ENCODE assay signal across 13 mouse cellular contexts in genomic region chr2:91656774-91657173, GRCm38 (mm10). TPM values are rescaled to one million over a fixed set of nuclear protein-coding genes. Genes with fewer than 3 reads are reported as not detected.
DNase-seq lines count a peak whose midpoint lies in the region; ATAC-seq and TF ChIP-seq lines count a peak whose summit lies in the region.
"Had no signal": no experiment of that assay in that cellular context is flagged by ENCODE, and none has a peak within 500 bp of the region (broad histone marks: within the 10 kb centered on the region; RNA-seq: fewer than 3 reads in every experiment).

No protein-coding gene starts in this region.

- TF ChIP-seq POLR2A in ES-Bruce4 (IDR thresholded peaks at IDR 0.05; ENCODE audit: insufficient read depth, low read length) = no peak

- peaks cover 81% of the 10 kb centered on the region for H3K36me3 ChIP-seq in heart, embryonic 13.5 days
- H3K36me3 ChIP-seq in heart, embryonic 11.5 days (ENCODE audit: control insufficient read depth, insufficient read depth, low read length) = peaks cover 26% of the 10 kb centered on the region
- H3K36me3 ChIP-seq in ES-Bruce4 (ENCODE audit: control insufficient read depth, insufficient read depth, low read length, poor library complexity, severe bottlenecking) = no peaks in the 10 kb centered on the region
- H3K36me3 ChIP-seq in intestine, embryonic 16.5 days (ENCODE audit: control insufficient read depth, insufficient read depth, low read length) = peaks cover 28% of the 10 kb centered on the region
- peaks cover 31% of the 10 kb centered on the region for H3K36me3 ChIP-seq in lung, embryonic 16.5 days (ENCODE audit: control insufficient read depth, insufficient read depth, low read length)

- no peaks in the 10 kb centered on the region for H3K9me3 ChIP-seq in heart, embryonic 13.5 days
- no peaks in the 10 kb centered on the region for H3K9me3 ChIP-seq in heart, embryonic 11.5 days (replicated peaks; ENCODE audit: control insufficient read depth, low read length)
- H3K9me3 ChIP-seq in ES-Bruce4 (replicated peaks; ENCODE audit: control insufficient read depth, insufficient read depth, low read length, poor library complexity, severe bottlenecking) = no peaks in the 10 kb centered on the region
- H3K9me3 ChIP-seq in intestine, embryonic 16.5 days (ENCODE audit: control insufficient read depth, low read length) = no peaks in the 10 kb centered on the region
- no peaks in the 10 kb centered on the region for H3K9me3 ChIP-seq in lung, embryonic 16.5 days (ENCODE audit: control insufficient read depth, low read length)
- H3K9me3 ChIP-seq: forebrain, embryonic 12.5 days had no signal

- TF ChIP-seq EP300 in ES-Bruce4 (IDR thresholded peaks at IDR 0.05; ENCODE audit: insufficient read depth, low read depth, low read length) = 0 out of 2 replicates have a peak, but pooled peaks have one; percentile 19

- peak overlapping the region; percentile 90 for H3K27ac ChIP-seq in heart, embryonic 13.5 days (replicated peaks)
- H3K27ac ChIP-seq in heart, embryonic 11.5 days (ENCODE audit: low read depth, low read length) = no peak overlapping the region
- no peak overlapping the region for H3K27ac ChIP-seq in ES-Bruce4 (ENCODE audit: insufficient read depth, low read length)
- H3K27ac ChIP-seq in intestine, embryonic 16.5 days (ENCODE audit: low read length) = no peak overlapping the region
- H3K27ac ChIP-seq in lung, embryonic 16.5 days (ENCODE audit: low read length) = peak overlapping the region; percentile 84
- H3K27ac ChIP-seq: forebrain, embryonic 12.5 days had no signal

- 51% methylated on average over 8 of the region's 8 CpGs for WGBS in heart, embryonic 13.5 days
- 66% methylated on average over 8 of the region's 8 CpGs for WGBS in heart, embryonic 11.5 days (ENCODE audit: insufficient replicate concordance)
- WGBS in intestine, embryonic 16.5 days = 61% methylated on average over 8 of the region's 8 CpGs
- WGBS in lung, embryonic 16.5 days = 51% methylated on average over 8 of the region's 8 CpGs

- no peak overlapping the region for H3K4me3 ChIP-seq in heart, embryonic 13.5 days
- no peak overlapping the region for H3K4me3 ChIP-seq in heart, embryonic 11.5 days (ENCODE audit: low read depth, low read length)
- no peak overlapping the region for H3K4me3 ChIP-seq in ES-Bruce4 (ENCODE audit: low read depth, low read length)
- H3K4me3 ChIP-seq in intestine, embryonic 16.5 days (ENCODE audit: low read length) = no peak overlapping the region
- H3K4me3 ChIP-seq in lung, embryonic 16.5 days (ENCODE audit: low read length) = no peak overlapping the region
- H3K4me3 ChIP-seq: forebrain, embryonic 12.5 days had no signal

- DNase-seq in spleen, postnatal 4 days (ENCODE audit: low spot score in 2 of 2) = no peak
- DNase-seq in gastrocnemius, postnatal 36 days = no peak
- DNase-seq in cerebellum, postnatal 36 days = no peak
- DNase-seq: adrenal gland, postnatal 25 days; cerebellum, postnatal 10 days; layer of hippocampus, adult 9-11 months had no signal

- no peak for ATAC-seq in heart, embryonic 13.5 days (ENCODE audit: extremely low read depth, insufficient number of reproducible peaks, low FRiP score, low TSS enrichment)
- no peak for ATAC-seq in heart, embryonic 11.5 days (replicated peaks; ENCODE audit: insufficient number of reproducible peaks, low FRiP score, low TSS enrichment)
- ATAC-seq in intestine, embryonic 16.5 days = peak; percentile 23
- ATAC-seq in lung, embryonic 16.5 days (ENCODE audit: low read depth) = peak; percentile 80

- TF ChIP-seq CTCF in ES-Bruce4 (IDR thresholded peaks at IDR 0.05; ENCODE audit: low read depth, low read length) = peak; percentile 73

- peak overlapping the region; percentile 69; the same call in 1 of the 2 replicates for H3K9ac ChIP-seq in heart, embryonic 13.5 days
- H3K9ac ChIP-seq in heart, embryonic 11.5 days (ENCODE audit: low read depth, low read length) = no peak overlapping the region
- no peak overlapping the region for H3K9ac ChIP-seq in ES-Bruce4 (ENCODE audit: low read depth, poor library complexity, severe bottlenecking)
- H3K9ac ChIP-seq in intestine, embryonic 16.5 days (ENCODE audit: low read depth, low read length) = no peak overlapping the region
- H3K9ac ChIP-seq in lung, embryonic 16.5 days (ENCODE audit: low read length) = no peak overlapping the region
- H3K9ac ChIP-seq: forebrain, embryonic 12.5 days had no signal

- no peaks in the 10 kb centered on the region for H3K27me3 ChIP-seq in heart, embryonic 13.5 days (replicated peaks)
- H3K27me3 ChIP-seq in heart, embryonic 11.5 days (ENCODE audit: control insufficient read depth, insufficient read depth, low read length) = no peaks in the 10 kb centered on the region
- no peaks in the 10 kb centered on the region for H3K27me3 ChIP-seq in ES-Bruce4 (ENCODE audit: control insufficient read depth, insufficient read depth, low read length, poor library complexity, severe bottlenecking)
- no peaks in the 10 kb centered on the region for H3K27me3 ChIP-seq in intestine, embryonic 16.5 days (replicated peaks; ENCODE audit: control insufficient read depth, insufficient read depth, low read length)
- no peaks in the 10 kb centered on the region for H3K27me3 ChIP-seq in lung, embryonic 16.5 days (ENCODE audit: control insufficient read depth, insufficient read depth, low read depth, low read length)
- H3K27me3 ChIP-seq: forebrain, embryonic 12.5 days had no signal

- peaks cover 56% of the 10 kb centered on the region for H3K4me1 ChIP-seq in heart, embryonic 13.5 days
- H3K4me1 ChIP-seq in heart, embryonic 11.5 days (ENCODE audit: control insufficient read depth, insufficient read depth, low read length) = peaks cover 46% of the 10 kb centered on the region
- H3K4me1 ChIP-seq in ES-Bruce4 (ENCODE audit: control insufficient read depth, insufficient read depth, low read length) = no peaks in the 10 kb centered on the region
- H3K4me1 ChIP-seq in intestine, embryonic 16.5 days (ENCODE audit: control insufficient read depth, insufficient read depth, low read length) = peaks cover 24% of the 10 kb centered on the region
- H3K4me1 ChIP-seq in lung, embryonic 16.5 days (replicated peaks; ENCODE audit: control insufficient read depth, insufficient read depth, low read length) = peaks cover 25% of the 10 kb centered on the region

- intact Hi-C loops in gastrocnemius, postnatal 36 days (cut with DNase I) = no loop called here

- H3K4me2 ChIP-seq in heart, embryonic 13.5 days = peak overlapping the region; percentile 36
- no peak overlapping the region for H3K4me2 ChIP-seq in heart, embryonic 11.5 days
- no peak overlapping the region for H3K4me2 ChIP-seq in intestine, embryonic 16.5 days (ENCODE audit: low read depth, low read length)
- H3K4me2 ChIP-seq in lung, embryonic 16.5 days (ENCODE audit: low read depth, low read length) = 0 out of 2 replicates have a peak overlapping the region, but pooled peaks have one; percentile 3
- H3K4me2 ChIP-seq: forebrain, embryonic 12.5 days had no signal

RNA-seq across cellular contexts. Expression of gene Arhgap1, which starts 7.1 kb away (rescaled TPM):
- 136 and 145 TPM in 2 replicates for polyA plus RNA-seq in heart, embryonic 13.5 days (2015; fragmentation: Nextera tagmentation; extraction: Ambion mirVana)
- 186 and 191 TPM in 2 replicates for polyA plus RNA-seq in heart, embryonic 11.5 days (2014; fragmentation: Nextera tagmentation; extraction: Ambion mirVana)
- polyA plus RNA-seq in ES-Bruce4 (2011; ENCODE audit: insufficient read depth, insufficient read length, low read depth, missing spikeins) = 85.6 and 93.7 TPM in 2 replicates
- 157 and 173 TPM in 2 replicates for polyA plus RNA-seq in intestine, embryonic 16.5 days (2015; fragmentation: Nextera tagmentation; extraction: Ambion mirVana)
- polyA plus RNA-seq in lung, embryonic 16.5 days (2015; fragmentation: Nextera tagmentation; extraction: Ambion mirVana) = 157 and 159 TPM in 2 replicates
- 1 to 10 TPM; 6.4 to 7.1 TPM for total RNA-seq in gastrocnemius, postnatal 36 days (2021)

RNA-seq across cellular contexts. Expression of gene Zfp408, which starts 7.2 kb away (rescaled TPM):
- polyA plus RNA-seq in heart, embryonic 13.5 days (2015; fragmentation: Nextera tagmentation; extraction: Ambion mirVana) = 6.9 and 7.0 TPM in 2 replicates
- polyA plus RNA-seq in heart, embryonic 11.5 days (2014; fragmentation: Nextera tagmentation; extraction: Ambion mirVana) = 5.8 and 6.2 TPM in 2 replicates
- polyA plus RNA-seq in ES-Bruce4 (2011; ENCODE audit: insufficient read depth, insufficient read length, low read depth, missing spikeins) = 14.4 and 14.9 TPM in 2 replicates
- polyA plus RNA-seq in intestine, embryonic 16.5 days (2015; fragmentation: Nextera tagmentation; extraction: Ambion mirVana) = 7.9 and 9.2 TPM in 2 replicates
- 8.4 and 12.3 TPM in 2 replicates for polyA plus RNA-seq in lung, embryonic 16.5 days (2015; fragmentation: Nextera tagmentation; extraction: Ambion mirVana)
- total RNA-seq in gastrocnemius, postnatal 36 days (2021) = 1 to 10 TPM; 1.8 to 3.3 TPM

RNA-seq across cellular contexts. Expression of gene F2, which starts 20.6 kb away (rescaled TPM):
- 0.72 and 4.8 TPM in 2 replicates for polyA plus RNA-seq in heart, embryonic 13.5 days (2015; fragmentation: Nextera tagmentation; extraction: Ambion mirVana)
- polyA plus RNA-seq in heart, embryonic 11.5 days (2014; fragmentation: Nextera tagmentation; extraction: Ambion mirVana) = 0.34 and 3.0 TPM in 2 replicates
- 0.57 and 0.67 TPM in 2 replicates for polyA plus RNA-seq in ES-Bruce4 (2011; ENCODE audit: insufficient read depth, insufficient read length, low read depth, missing spikeins)
- polyA plus RNA-seq in intestine, embryonic 16.5 days (2015; fragmentation: Nextera tagmentation; extraction: Ambion mirVana) = 3.7 and 8.7 TPM in 2 replicates
- 0.85 and 8.9 TPM in 2 replicates for polyA plus RNA-seq in lung, embryonic 16.5 days (2015; fragmentation: Nextera tagmentation; extraction: Ambion mirVana)
- under 1 TPM in 1 of 2 experiments, not detected in 1; 0.46 TPM for total RNA-seq in gastrocnemius, postnatal 36 days (2021)
- total RNA-seq: granulocyte monocyte progenitor cell, adult 5-6 weeks had no signal

RNA-seq across cellular contexts. Expression of gene Atg13, which starts 53.6 kb away (rescaled TPM):
- 18.7 and 20.6 TPM in 2 replicates for polyA plus RNA-seq in heart, embryonic 13.5 days (2015; fragmentation: Nextera tagmentation; extraction: Ambion mirVana)
- 22.8 and 25.9 TPM in 2 replicates for polyA plus RNA-seq in heart, embryonic 11.5 days (2014; fragmentation: Nextera tagmentation; extraction: Ambion mirVana)
- polyA plus RNA-seq in ES-Bruce4 (2011; ENCODE audit: insufficient read depth, insufficient read length, low read depth, missing spikeins) = 38.8 and 43.2 TPM in 2 replicates
- polyA plus RNA-seq in intestine, embryonic 16.5 days (2015; fragmentation: Nextera tagmentation; extraction: Ambion mirVana) = 22.9 and 25.8 TPM in 2 replicates
- 25.3 and 25.9 TPM in 2 replicates for polyA plus RNA-seq in lung, embryonic 16.5 days (2015; fragmentation: Nextera tagmentation; extraction: Ambion mirVana)
- total RNA-seq in gastrocnemius, postnatal 36 days (2021) = 10 to 100 TPM; 28.2 to 29.8 TPM

RNA-seq across cellular contexts. Expression of gene Harbi1, which starts 53.9 kb away (rescaled TPM):
- 10.0 and 11.8 TPM in 2 replicates for polyA plus RNA-seq in heart, embryonic 13.5 days (2015; fragmentation: Nextera tagmentation; extraction: Ambion mirVana)
- 10.3 and 12.5 TPM in 2 replicates for polyA plus RNA-seq in heart, embryonic 11.5 days (2014; fragmentation: Nextera tagmentation; extraction: Ambion mirVana)
- polyA plus RNA-seq in ES-Bruce4 (2011; ENCODE audit: insufficient read depth, insufficient read length, low read depth, missing spikeins) = 16.8 and 22.4 TPM in 2 replicates
- 14.8 and 17.1 TPM in 2 replicates for polyA plus RNA-seq in intestine, embryonic 16.5 days (2015; fragmentation: Nextera tagmentation; extraction: Ambion mirVana)
- polyA plus RNA-seq in lung, embryonic 16.5 days (2015; fragmentation: Nextera tagmentation; extraction: Ambion mirVana) = 16.4 and 19.7 TPM in 2 replicates
- total RNA-seq in gastrocnemius, postnatal 36 days (2021) = 1 to 10 TPM; 3.7 to 4.7 TPM

Comparison
In these comparisons a context has a peak if more than half of its experiments do, and no peak if none do; other contexts are left out.
1. H3K27ac ChIP-seq: peak in heart, embryonic 13.5 days (single experiment) and lung, embryonic 16.5 days (single experiment); none in heart, embryonic 11.5 days (single experiment), ES-Bruce4 (single experiment) and intestine, embryonic 16.5 days (single experiment).
2. H3K4me2 ChIP-seq: peak in heart, embryonic 13.5 days (single experiment) and lung, embryonic 16.5 days (single experiment); none in heart, embryonic 11.5 days (single experiment) and intestine, embryonic 16.5 days (single experiment).
3. ATAC-seq: peak in intestine, embryonic 16.5 days (single experiment) and lung, embryonic 16.5 days (single experiment); none in heart, embryonic 13.5 days (single experiment) and heart, embryonic 11.5 days (single experiment).